Mouse (Mus musculus) small intestine, adult 10 weeks (tissue): Measurements from ENCODE around the gene Zmym1. TPM values are rescaled to one million over a fixed set of nuclear protein-coding genes. Genes with fewer than 3 reads are reported as not detected.

Experiments
- polyA plus RNA-seq: library from polyadenylated mRNA; stranded (reverse); fragments of 350-450 nt; fragmentation: Illumina TruSeq; extraction: RNeasy Lipid Tissue Mini Kit (QIAGEN cat#74804); gene quantifications from one replicate; pipeline ENCODE4 v1.2.3, GENCODE M21; 2014; ENCODE audit warnings: low replicate concordance

The Zmym1 gene
- polyA plus RNA-seq = 13.1 TPM

DNA sequence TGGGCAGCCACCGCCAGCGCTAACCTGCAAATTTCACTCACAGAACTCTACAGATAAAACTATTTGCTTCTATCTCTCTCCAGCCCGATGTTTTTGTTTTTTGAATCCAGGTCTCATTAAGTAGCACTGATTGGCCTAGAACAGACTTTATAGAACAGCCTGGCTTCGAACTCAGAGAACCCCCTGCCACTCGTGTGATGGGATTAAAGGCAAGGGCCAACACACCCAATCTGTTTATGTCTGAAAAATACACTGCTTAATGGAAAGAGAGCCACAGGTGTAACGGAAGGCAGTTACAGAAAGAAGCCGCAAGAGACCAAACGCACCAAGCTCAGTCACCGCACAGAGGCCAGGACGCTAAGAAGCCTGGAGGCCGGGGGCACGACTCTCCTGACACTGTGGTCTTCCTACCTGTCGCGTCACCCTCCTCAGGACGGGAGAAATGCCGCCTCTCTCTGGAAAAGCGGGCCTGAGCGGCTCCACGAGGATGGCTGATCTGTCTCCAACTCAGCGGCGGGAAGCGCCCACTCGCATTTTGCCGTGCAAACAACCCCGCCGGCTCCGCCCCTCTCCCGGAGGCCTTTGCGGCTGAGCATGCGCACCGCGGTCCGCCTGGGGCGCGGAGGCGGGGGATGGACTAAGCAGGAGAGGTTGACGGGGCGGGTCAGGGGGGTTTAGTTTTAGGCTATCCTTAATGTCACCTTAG, at the start of gene Zmym1:
Zmym1 (minus strand) TSS at position 568 of the 706 bp plus-strand sequence.

DNA sequence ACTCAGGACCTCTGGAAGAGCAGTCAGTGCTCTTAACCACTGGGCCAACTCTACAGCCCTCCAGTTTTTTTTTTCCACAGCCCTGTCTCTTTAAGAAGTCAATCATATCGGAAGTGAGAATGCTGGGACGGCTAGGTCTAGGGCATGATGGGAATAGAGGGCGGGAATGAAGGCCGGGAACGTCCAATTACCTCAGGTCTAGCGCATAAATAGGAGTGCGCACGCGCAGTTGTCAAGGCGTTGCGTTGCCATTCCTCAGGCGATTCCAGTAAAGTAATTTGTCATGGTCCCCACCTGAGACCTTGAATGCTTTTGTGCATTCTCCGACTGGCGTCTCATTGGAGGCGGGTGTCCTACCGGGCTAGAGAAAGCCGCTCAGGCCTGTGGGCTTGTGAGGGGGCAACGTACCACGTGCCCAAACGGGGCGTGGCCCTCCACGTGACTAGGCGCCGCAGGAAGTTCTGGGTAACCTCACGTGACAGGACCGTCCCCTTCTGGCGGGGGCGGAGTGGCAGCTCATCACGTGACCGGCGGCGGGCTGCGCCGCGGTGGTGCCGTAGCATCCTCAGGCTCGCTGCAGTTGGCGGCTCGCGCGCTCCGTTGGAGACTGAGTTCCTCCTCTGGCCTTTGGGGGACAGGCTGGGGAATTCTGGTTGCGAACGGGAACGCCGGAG, 16.1 kb upstream of the Zmym1 start, which contains the start of gene Zmym6:
Zmym6 (plus strand) TSS at position 509 of the 674 bp plus-strand sequence.

DNA sequence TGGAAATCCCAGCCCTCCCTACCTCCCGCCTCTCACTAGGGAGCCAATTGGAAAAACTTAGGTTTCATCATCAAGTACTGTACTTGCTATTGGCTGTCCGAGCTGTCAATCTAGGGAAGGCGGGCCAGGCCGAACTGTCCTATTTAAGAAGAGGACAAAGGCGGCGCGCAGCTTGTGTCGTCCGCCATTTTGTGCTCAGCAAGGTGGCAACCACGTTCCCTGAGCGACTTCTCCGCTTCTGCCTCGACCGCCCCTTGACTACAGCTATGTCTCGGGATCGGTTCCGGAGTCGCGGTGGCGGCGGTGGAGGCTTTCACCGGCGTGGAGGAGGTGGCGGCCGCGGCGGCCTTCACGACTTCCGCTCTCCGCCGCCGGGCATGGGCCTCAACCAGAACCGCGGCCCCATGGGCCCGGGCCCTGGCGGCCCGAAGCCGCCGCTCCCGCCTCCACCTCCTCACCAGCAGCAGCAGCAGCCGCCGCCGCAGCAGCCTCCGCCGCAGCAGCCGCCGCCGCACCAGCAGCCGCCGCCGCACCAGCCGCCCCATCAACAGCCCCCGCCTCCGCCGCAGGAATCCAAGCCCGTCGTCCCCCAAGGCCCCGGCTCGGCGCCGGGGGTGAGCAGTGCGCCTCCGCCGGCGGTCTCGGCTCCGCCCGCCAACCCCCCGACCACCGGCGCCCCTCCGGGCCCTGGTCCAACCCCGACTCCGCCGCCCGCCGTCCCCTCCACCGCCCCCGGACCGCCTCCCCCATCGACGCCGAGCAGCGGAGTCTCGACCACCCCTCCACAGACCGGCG, 39.6 kb downstream of the Zmym1 start, which contains the start of gene Sfpq:
Sfpq (plus strand) TSS at position 174 of the 795 bp plus-strand sequence.

Other genes starting within 250 kb of the Zmym1 start
- 11.4 TPM for gene Zmym4, start 93.0 kb downstream of the Zmym1 start, polyA plus RNA-seq
- gene Sfpq, start 39.8 kb downstream of the Zmym1 start, polyA plus RNA-seq = 315 TPM
- gene Zmym6, start 16.2 kb upstream of the Zmym1 start, polyA plus RNA-seq = 29.2 TPM
- 25.8 TPM for gene Tmem35b, start 62.5 kb upstream of the Zmym1 start, polyA plus RNA-seq
- gene Dlgap3, start 108.1 kb upstream of the Zmym1 start, polyA plus RNA-seq = not detected
- not detected for gene Smim12, start 182.6 kb upstream of the Zmym1 start, polyA plus RNA-seq